Mouse (Mus musculus) heart, embryonic 14.5 days (tissue): Measurements from ENCODE around the gene Gm13276. TPM values are rescaled to one million over a fixed set of nuclear protein-coding genes. Genes with fewer than 3 reads are reported as not detected.
"Not testable (repeated sequence)": the region's sequence is repeated elsewhere in the genome, so short reads cannot be mapped to it uniquely, and the experiment has no call there.

Experiments used
- ATAC-seq: fragments of 200-750 bp; cut with Nextera tagmentation; 2 replicates; pipeline ENCODE4 v1.8.0; 2017; ENCODE audit warnings: low read depth, moderate TSS enrichment; ENCODE audit not compliant: insufficient number of reproducible peaks, insufficient read depth, low FRiP score
- H3K27ac ChIP-seq, 2 experiments: fragments of 200-500 bp in 1 of 2; fragments of 300-500 bp in 1 of 2; sonication (generic) in 1 of 2; replicated peaks in 1 of 2; 2 replicates each; pipeline ENCODE4 v1.5.1; 2012 to 2014; ENCODE audit warnings: low read depth in 2 of 2, low read length in 2 of 2, control low read depth in 1 of 2, mild to moderate bottlenecking in 1 of 2, mixed read lengths in 1 of 2; ENCODE audit not compliant: control insufficient read depth in 1 of 2, insufficient read depth in 1 of 2
- H3K27me3 ChIP-seq: fragments of 300-500 bp; sonication (generic); 2 replicates; pipeline ENCODE4 v1.6.1; 2014; ENCODE audit warnings: mild to moderate bottlenecking, low read length, control low read depth; ENCODE audit not compliant: control insufficient read depth, insufficient read depth
- H3K36me3 ChIP-seq: fragments of 300-500 bp; sonication (generic); 2 replicates; pipeline ENCODE4 v1.6.1; 2014; ENCODE audit warnings: mild to moderate bottlenecking, control low read depth, low read length, mixed read lengths; ENCODE audit not compliant: control insufficient read depth, insufficient read depth
- H3K4me1 ChIP-seq, 2 experiments: fragments of 200-500 bp in 1 of 2; fragments of 300-500 bp in 1 of 2; sonication (generic) in 1 of 2; 2 replicates each; pipeline ENCODE4 v1.6.1; 2012 to 2014; ENCODE audit warnings: low read length in 2 of 2, control low read depth in 1 of 2, mixed read lengths in 1 of 2; ENCODE audit not compliant: control insufficient read depth in 2 of 2, insufficient read depth in 2 of 2
- H3K4me2 ChIP-seq: fragments of 300-500 bp; sonication (generic); 2 replicates; pipeline ENCODE4 v1.6.1; 2014; ENCODE audit warnings: mild to moderate bottlenecking, low read length
- H3K4me3 ChIP-seq, 2 experiments: fragments of 200-500 bp in 1 of 2; fragments of 300-500 bp in 1 of 2; sonication (generic) in 1 of 2; 2 replicates each; pipeline ENCODE4 v1.5.1; 2012 to 2014; ENCODE audit warnings: low read length in 2 of 2, mild to moderate bottlenecking in 2 of 2, control low read depth in 1 of 2, low read depth in 1 of 2, moderate library complexity in 1 of 2; ENCODE audit not compliant: control insufficient read depth in 1 of 2, insufficient read depth in 1 of 2
- H3K9ac ChIP-seq: fragments of 300-500 bp; sonication (generic); 2 replicates; pipeline ENCODE4 v1.6.1; 2014; ENCODE audit warnings: mild to moderate bottlenecking, low read length
- H3K9me3 ChIP-seq: fragments of 300-500 bp; sonication (generic); 2 replicates; pipeline ENCODE4 v1.6.1; 2016; ENCODE audit warnings: low read length, control low read depth; ENCODE audit not compliant: control insufficient read depth
- WGBS: fragments of 180-500 bp; shearing (Covaris S2); extraction: QIAGEN DNeasy Blood & Tissue Kit; methylation state at CpG from one replicate; pipeline ENCODE4 v1.1.7; 2014; 5-methylcytosine and 5-hydroxymethylcytosine counted together
- polyA plus RNA-seq: library from polyadenylated mRNA; unstranded; fragments of >200 nt; fragmentation: Nextera tagmentation; extraction: Ambion mirVana; gene quantifications from 2 replicates; pipeline ENCODE4 v1.2.1, GENCODE M21; 2014

The Gm13276 gene
- not detected in 2 replicates for polyA plus RNA-seq

DNA sequence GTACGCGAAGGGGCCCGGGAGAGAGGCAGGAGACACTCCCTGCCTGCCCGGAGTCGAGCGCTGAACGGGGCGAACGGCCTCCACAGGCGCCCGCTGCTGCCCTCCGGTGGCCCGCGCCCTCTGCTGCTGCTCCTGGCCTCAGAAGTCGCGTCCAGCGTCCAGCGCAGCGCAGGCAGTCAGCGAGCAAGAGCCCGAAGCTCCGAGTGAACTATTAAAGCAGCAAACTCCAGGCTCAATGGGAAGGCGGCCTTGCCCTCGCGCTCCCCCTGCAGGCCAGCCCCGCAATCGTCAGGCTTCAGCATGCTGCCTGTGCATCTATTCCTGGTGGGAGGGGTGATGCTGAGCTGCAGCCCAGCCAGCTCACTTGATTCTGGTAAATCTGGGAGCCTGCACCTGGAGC lies at the start of gene Gm13276:
TSS of gene Gm13276 (plus strand) at position 301 of the 400 bp plus-strand sequence.
- not testable (repeated sequence) for H3K4me1 ChIP-seq, ATAC-seq, H3K27me3 ChIP-seq, H3K9ac ChIP-seq, H3K36me3 ChIP-seq, H3K4me3 ChIP-seq, H3K9me3 ChIP-seq, H3K4me2 ChIP-seq, H3K27ac ChIP-seq
- WGBS: no CpG with 5 or more reads among the region's 27 CpGs

DNA sequence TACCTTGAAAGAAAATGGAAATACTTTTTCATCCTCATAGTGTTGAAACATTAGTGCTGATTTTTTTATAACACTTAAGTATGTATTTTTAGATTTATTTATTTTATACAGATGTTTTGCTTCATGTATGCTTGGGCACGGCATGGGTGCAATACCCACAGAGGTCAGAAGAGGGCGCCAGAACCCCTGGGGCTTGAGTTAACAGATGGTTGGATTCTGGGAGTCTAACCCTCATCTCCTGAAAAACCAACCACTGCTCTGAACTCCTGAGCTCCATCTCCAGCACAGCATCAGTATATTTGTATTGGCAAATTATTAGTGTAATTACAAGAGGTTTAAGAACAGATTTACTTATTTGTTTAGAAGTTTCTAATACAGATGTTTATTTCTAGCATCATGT lies 47.0 kb upstream of the Gm13276 start:
- no peak for ATAC-seq
- 5% methylated on average over 2 of the region's 2 CpGs for WGBS
- no peak overlapping the region for H3K4me3 ChIP-seq
- H3K4me1 ChIP-seq: peaks cover 0 to 3% of the 10 kb centered on the region in 2 experiments; a peak in 2 of 4 replicates
- no peaks in the 10 kb centered on the region for H3K9me3 ChIP-seq
- H3K4me2 ChIP-seq: no peak overlapping the region
- H3K36me3 ChIP-seq: no peaks in the 10 kb centered on the region
- H3K27me3 ChIP-seq: no peaks in the 10 kb centered on the region
- no peak overlapping the region for H3K27ac ChIP-seq
- no peak overlapping the region for H3K9ac ChIP-seq

DNA sequence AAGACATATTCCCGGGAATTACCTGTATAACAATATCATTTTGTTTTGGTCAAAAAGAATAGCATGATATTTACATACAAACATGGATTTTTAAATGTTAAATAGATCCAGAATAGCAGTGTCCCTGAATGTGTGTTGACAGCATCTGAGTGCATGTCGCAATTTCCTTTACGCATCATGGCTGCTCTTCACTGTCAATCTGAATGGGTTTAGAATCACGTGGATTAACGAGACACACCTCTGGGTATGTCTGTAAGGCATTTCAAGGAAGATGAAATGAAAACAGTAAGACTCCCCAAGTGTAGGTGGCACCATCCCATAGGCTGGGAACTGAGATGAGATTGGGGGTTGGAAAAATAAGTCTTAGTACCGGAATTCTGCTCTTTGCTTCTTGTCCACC lies 46.5 kb upstream of the Gm13276 start:
- no peak for ATAC-seq
- Histone ChIP-seq H3K36me3 (no peaks in the 10 kb centered on the region), H3K4me2 (no peak overlapping the region)

DNA sequence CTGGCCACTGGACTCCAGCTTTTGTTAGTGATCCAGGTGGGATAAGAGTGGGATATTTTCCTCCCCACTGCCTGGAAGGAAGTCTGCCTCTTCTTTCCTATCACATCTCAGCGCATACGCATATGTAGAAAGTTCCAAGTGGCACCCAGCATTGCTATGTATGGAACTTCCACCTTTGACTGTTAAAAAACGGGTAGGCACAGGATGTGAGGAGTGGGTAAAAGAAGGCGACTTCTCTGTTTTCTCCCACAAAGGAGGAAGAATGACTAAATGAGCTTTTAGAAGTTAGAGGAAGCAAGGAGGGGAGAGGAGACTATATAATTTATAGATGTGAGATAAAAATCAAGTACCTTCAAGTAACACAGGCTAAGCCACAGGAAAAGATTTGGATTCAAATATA lies 44.1 kb upstream of the Gm13276 start:
- no peak for ATAC-seq
- Histone ChIP-seq H3K36me3 (no peaks in the 10 kb centered on the region), H3K4me2 (no peak overlapping the region), H3K9me3 (no peaks in the 10 kb centered on the region), H3K4me1 (peaks cover 0 to 3% of the 10 kb centered on the region in 2 experiments; a peak in 2 of 4 replicates), H3K27me3 (no peaks in the 10 kb centered on the region), H3K27ac (no peak overlapping the region), H3K4me3 (no peak overlapping the region), H3K9ac (no peak overlapping the region)
- 77% methylated on average over 4 of the region's 4 CpGs for WGBS

More for the DNA sequence above, 46.5 kb upstream of the Gm13276 start:
- H3K9me3 ChIP-seq: no peaks in the 10 kb centered on the region
- no peak overlapping the region for H3K4me3 ChIP-seq
- H3K9ac ChIP-seq: no peak overlapping the region
- WGBS: 83% methylated on average over 6 of the region's 6 CpGs
- H3K27me3 ChIP-seq: no peaks in the 10 kb centered on the region
- no peak overlapping the region for H3K27ac ChIP-seq
- H3K4me1 ChIP-seq: peaks cover 0 to 3% of the 10 kb centered on the region in 2 experiments; a peak in 2 of 4 replicates

DNA sequence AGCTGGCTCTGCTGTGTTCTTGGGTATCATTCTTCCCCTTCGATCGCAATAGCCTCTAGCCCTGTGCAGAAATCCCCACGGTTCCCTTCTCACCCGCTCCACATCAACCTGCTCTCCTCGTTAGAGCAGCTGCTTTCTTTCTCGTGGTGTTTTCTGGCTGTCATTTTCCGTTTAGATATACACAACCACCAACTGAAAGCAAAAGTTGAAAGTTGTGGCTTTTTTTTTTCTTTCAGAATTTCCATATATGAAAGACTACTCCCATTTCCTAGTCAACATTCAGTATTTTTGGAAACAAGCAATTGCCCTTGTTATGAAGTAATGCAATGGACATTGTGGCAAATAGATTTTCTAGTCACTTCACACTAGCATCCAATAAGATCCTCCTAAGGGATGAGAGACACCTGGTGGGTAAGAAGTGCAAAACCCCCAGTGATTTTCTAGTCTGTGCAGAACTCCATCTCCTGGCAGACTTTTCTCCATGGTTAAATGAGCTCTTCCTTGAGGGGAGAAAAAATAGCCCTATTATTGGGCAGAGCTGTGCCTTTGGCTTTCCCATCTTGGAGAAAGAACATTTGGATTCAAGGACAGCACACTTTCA lies 42.6 kb upstream of the Gm13276 start:
- Histone ChIP-seq H3K4me1 (peaks cover 0 to 1% of the 10 kb centered on the region in 2 experiments; a peak in 2 of 4 replicates), H3K4me2 (no peak overlapping the region), H3K27ac (no peak overlapping the region), H3K27me3 (no peaks in the 10 kb centered on the region), H3K9ac (no peak overlapping the region), H3K9me3 (no peaks in the 10 kb centered on the region), H3K36me3 (no peaks in the 10 kb centered on the region), H3K4me3 (no peak overlapping the region)
- no peak for ATAC-seq
- WGBS: 70% methylated on average over 7 of the region's 7 CpGs

DNA sequence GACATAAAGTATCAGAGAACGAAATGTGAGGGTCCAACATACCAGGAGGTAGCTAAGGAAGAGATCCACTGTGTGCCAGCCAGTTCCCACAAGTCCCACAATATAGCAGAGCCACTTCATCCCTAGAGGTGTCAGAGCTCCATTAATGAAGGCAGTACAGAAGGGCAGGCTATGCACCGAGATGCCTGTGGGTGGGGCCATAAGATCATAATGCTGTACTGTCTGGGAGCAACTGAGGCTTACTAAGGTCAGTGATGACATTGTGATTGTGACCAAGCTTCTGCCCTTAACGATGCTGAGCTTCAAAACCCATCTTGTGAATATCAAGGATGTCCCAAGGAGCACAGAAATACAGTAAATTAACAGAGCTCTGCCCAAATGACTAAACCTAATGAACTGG lies 41.3 kb upstream of the Gm13276 start:
- 62% methylated on average over 3 of the region's 3 CpGs for WGBS
- Histone ChIP-seq H3K27me3 (no peaks in the 10 kb centered on the region), H3K4me2 (no peak overlapping the region), H3K4me1 (no peaks in the 10 kb centered on the region), H3K9me3 (no peaks in the 10 kb centered on the region), H3K27ac (no peak overlapping the region), H3K4me3 (no peak overlapping the region), H3K36me3 (no peaks in the 10 kb centered on the region), H3K9ac (no peak overlapping the region)
- ATAC-seq: no peak

DNA sequence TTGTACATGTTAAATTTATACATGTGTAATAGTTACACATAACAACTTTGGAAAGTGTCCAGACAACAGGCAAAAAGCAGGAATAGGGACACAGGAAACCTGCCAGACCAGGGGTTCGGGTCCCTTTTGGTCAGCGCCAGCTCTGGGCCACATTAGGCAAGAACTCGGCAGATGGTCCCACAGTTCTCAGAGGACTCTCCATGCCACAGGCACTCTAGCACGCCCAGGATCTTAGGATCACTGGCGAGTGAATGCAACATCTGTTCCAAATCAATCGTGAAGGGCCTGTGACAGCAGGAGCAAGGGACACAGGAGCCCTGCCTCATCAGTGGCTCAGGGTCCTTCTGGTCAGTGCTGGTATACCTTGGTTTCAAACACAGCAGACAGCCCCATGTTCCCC lies 35.6 kb upstream of the Gm13276 start:
- Histone ChIP-seq H3K36me3 (no peaks in the 10 kb centered on the region), H3K4me3 (no peak overlapping the region), H3K27ac (no peak overlapping the region), H3K4me1 (no peaks in the 10 kb centered on the region), H3K4me2 (no peak overlapping the region), H3K9me3 (no peaks in the 10 kb centered on the region), H3K9ac (no peak overlapping the region), H3K27me3 (no peaks in the 10 kb centered on the region)
- whole genome bisulfite sequencing: 59% methylated on average over 6 of the region's 6 CpGs
- ATAC-seq: no peak

DNA sequence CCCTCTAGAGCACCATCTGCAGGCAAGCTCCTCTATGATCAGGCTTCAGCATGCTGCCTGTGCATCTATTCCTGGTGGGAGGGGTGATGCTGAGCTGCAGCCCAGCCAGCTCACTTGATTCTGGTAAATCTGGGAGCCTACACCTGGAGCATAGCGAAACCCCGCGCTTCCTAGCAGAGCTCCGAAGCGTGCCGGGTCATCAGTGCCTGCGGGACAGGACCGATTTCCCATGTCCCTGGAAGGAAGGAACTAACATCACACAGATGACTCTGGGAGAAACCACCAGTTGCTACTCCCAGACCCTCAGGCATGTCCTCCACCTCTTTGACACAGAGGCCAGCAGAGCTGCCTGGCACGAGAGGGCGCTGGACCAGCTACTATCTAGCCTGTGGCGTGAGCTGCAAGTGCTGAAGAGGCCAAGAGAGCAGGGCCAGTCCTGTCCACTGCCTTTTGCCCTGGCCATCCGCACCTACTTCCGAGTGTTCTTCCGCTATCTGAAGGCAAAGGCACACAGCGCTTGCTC lies 30.6 kb upstream of the Gm13276 start, which contains the start of gene Gm13271:
TSS of gene Gm13271 (plus strand) at position 51 of the 523 bp plus-strand sequence.
- H3K9me3 ChIP-seq, H3K4me1 ChIP-seq, H3K4me3 ChIP-seq, H3K36me3 ChIP-seq, H3K9ac ChIP-seq, H3K27me3 ChIP-seq, H3K27ac ChIP-seq, ATAC-seq: not testable (repeated sequence)
- 61% methylated on average over 15 of the region's 15 CpGs for WGBS
- peak within 1 kb of the TSS; percentile 73; the same call in 1 of the 2 replicates for H3K4me2 ChIP-seq
